Mouse (Mus musculus): Measurements from ENCODE around the gene Zc3h7a. TPM values are rescaled to one million over a fixed set of nuclear protein-coding genes. Genes with fewer than 3 reads are reported as not detected.
A peak's percentile ranks its signal among the peaks of the same experiment; 100 is the strongest.

Gene Zc3h7a
- total and polyA plus RNA-seq, 3 experiments: 48.7 to 202 (median 77.4) TPM

GRCm38 (mm10) chr16:11217801-11218200, 41.6 kb upstream of the Zc3h7a start:
- Histone ChIP-seq H3K79me2 (ENCODE audit: control insufficient read depth, insufficient read depth, low read length, poor library complexity) (no peaks in the 10 kb centered on the region), H3K9me3 (replicated peaks; ENCODE audit: insufficient read depth, low read length) (no peaks in the 10 kb centered on the region), H3K9ac (ENCODE audit: control insufficient read depth, low read depth, low read length, poor library complexity, severe bottlenecking) (no peak overlapping the region), H3K4me1 (ENCODE audit: control insufficient read depth in 1 of 2, insufficient read depth in 2 of 2, low read length in 2 of 2) (no peaks in the 10 kb centered on the region), H3K36me3 (ENCODE audit: control insufficient read depth in 1 of 2, insufficient read depth in 2 of 2, low read length in 2 of 2) (peaks cover 0 to 37% of the 10 kb centered on the region in 2 experiments), H3K4me3 (ENCODE audit: control insufficient read depth in 1 of 2, insufficient read depth in 1 of 2, low read depth in 2 of 2, low read length in 2 of 2) (no peak overlapping the region), H3K27ac (ENCODE audit: control insufficient read depth, low read depth, low read length) (no peak overlapping the region), H3K27me3 (ENCODE audit: control insufficient read depth in 1 of 2, insufficient read depth in 2 of 2, low read length in 2 of 2) (no peaks in the 10 kb centered on the region)
- DNase-seq (ENCODE audit: low read depth, low spot score): no peak
- TF ChIP-seq ZMIZ1 (IDR thresholded peaks at IDR 0.05; ENCODE audit: low read depth, low read length): no peak
- no peak for TF ChIP-seq CHD2 (IDR thresholded peaks at IDR 0.05; ENCODE audit: low read length)
- TF ChIP-seq GABPA (IDR thresholded peaks at IDR 0.05; ENCODE audit: low read depth, low read length): no peak
- TF ChIP-seq NRF1 (IDR thresholded peaks at IDR 0.05; ENCODE audit: insufficient read depth, low read depth, low read length, poor library complexity, severe bottlenecking): no peak
- peak; percentile 52 for TF ChIP-seq POLR2AphosphoS2 (IDR thresholded peaks at IDR 0.05; ENCODE audit: low read length)

- Histone ChIP-seq H3K9me3 (replicated peaks; ENCODE audit: insufficient read depth, low read length) (no peaks in the 10 kb centered on the region), H3K4me3 (ENCODE audit: control insufficient read depth in 1 of 2, insufficient read depth in 1 of 2, low read depth in 2 of 2, low read length in 2 of 2) (peak overlapping the region; percentile 76 to 80), H3K27me3 (ENCODE audit: control insufficient read depth in 1 of 2, insufficient read depth in 2 of 2, low read length in 2 of 2) (no peaks in the 10 kb centered on the region), H3K27ac (ENCODE audit: control insufficient read depth, low read depth, low read length) (peak overlapping the region; percentile 69), H3K36me3 (ENCODE audit: control insufficient read depth in 1 of 2, insufficient read depth in 2 of 2, low read length in 2 of 2) (peaks cover 18 to 38% of the 10 kb centered on the region in 2 experiments), H3K79me2 (ENCODE audit: control insufficient read depth, insufficient read depth, low read length, poor library complexity) (peaks cover 43% of the 10 kb centered on the region), H3K4me1 (ENCODE audit: control insufficient read depth in 1 of 2, insufficient read depth in 2 of 2, low read length in 2 of 2) (peaks cover 2 to 18% of the 10 kb centered on the region in 2 experiments; a peak in 3 of 4 replicates), H3K9ac (ENCODE audit: control insufficient read depth, low read depth, low read length, poor library complexity, severe bottlenecking) (peak overlapping the region; percentile 88)
- TF ChIP-seq MAZ (IDR thresholded peaks at IDR 0.05; ENCODE audit: low read depth, low read length): no peak
- TF ChIP-seq NELFE (IDR thresholded peaks at IDR 0.05; ENCODE audit: low read depth, low read length): no peak
- no peak for TF ChIP-seq MXI1 (IDR thresholded peaks at IDR 0.05; ENCODE audit: low read depth, low read length)
- no peak for TF ChIP-seq KAT2A (conservative IDR thresholded peaks at IDR 0.05; ENCODE audit: low read depth, low read length)
- TF ChIP-seq HCFC1 (IDR thresholded peaks at IDR 0.05; ENCODE audit: low read depth, low read length): no peak
- TF ChIP-seq MAX (IDR thresholded peaks at IDR 0.05; ENCODE audit: low read length): no peak
- TF ChIP-seq RCOR1 (IDR thresholded peaks at IDR 0.05; ENCODE audit: low read depth, low read length): no peak
- no peak for TF ChIP-seq EP300 (IDR thresholded peaks at IDR 0.05; ENCODE audit: low read depth in 1 of 2, low read length in 2 of 2)
- TF ChIP-seq ETS1 (IDR thresholded peaks at IDR 0.05; ENCODE audit: low read depth, low read length): no peak
- no peak for TF ChIP-seq ZMIZ1 (IDR thresholded peaks at IDR 0.05; ENCODE audit: low read depth, low read length)
- peak; percentile 63 for DNase-seq (ENCODE audit: low read depth, low spot score)
Measured at GRCm38 (mm10) chr16:11203600-11204390, 27.6 kb upstream of the Zc3h7a start.

Measured in MEL (cell line).